Mouse (Mus musculus) spleen, postnatal 4 days (tissue): ENCODE results near the gene Inpp4a.

ENCODE experiments used
- DNase-seq, 2 experiments: peaks; one replicate each; pipeline ENCODE4 v3.0.0; 2022; ENCODE audit warnings: low spot score in 2 of 2

The Inpp4a gene

GRCm38 (mm10) chr1:37357173-37357572 lies 57.5 kb downstream of the Inpp4a start:
- DNase-seq: no peak

GRCm38 (mm10) chr1:37358621-37359020 lies 59.0 kb downstream of the Inpp4a start:
- no peak for DNase-seq

GRCm38 (mm10) chr1:37359395-37360092 lies 59.9 kb downstream of the Inpp4a start:
- no peak for DNase-seq

GRCm38 (mm10) chr1:37360781-37361180 lies 61.1 kb downstream of the Inpp4a start:
- no peak for DNase-seq

GRCm38 (mm10) chr1:37362721-37363120 lies 63.1 kb downstream of the Inpp4a start:
- no peak for DNase-seq

GRCm38 (mm10) chr1:37368125-37368524 lies 68.5 kb downstream of the Inpp4a start:
- no peak for DNase-seq

GRCm38 (mm10) chr1:37368768-37369385 lies 69.2 kb downstream of the Inpp4a start:
- no peak for DNase-seq

GRCm38 (mm10) chr1:37376177-37376576 lies 76.5 kb downstream of the Inpp4a start:
- DNase-seq: no peak

- no peak for DNase-seq
These were observed 77.1 kb downstream of the Inpp4a start for GRCm38 (mm10) chr1:37376751-37377150.

- DNase-seq: no peak
These were observed 78.4 kb downstream of the Inpp4a start for GRCm38 (mm10) chr1:37378095-37378494.

- DNase-seq: no peak
These were observed 79.9 kb downstream of the Inpp4a start for GRCm38 (mm10) chr1:37379536-37379935.

- DNase-seq: no peak
These were observed 81.2 kb downstream of the Inpp4a start for GRCm38 (mm10) chr1:37380913-37381312.

- DNase-seq: no peak
These were observed 84.6 kb downstream of the Inpp4a start for GRCm38 (mm10) chr1:37384304-37384703.

GRCm38 (mm10) chr1:37386448-37386971 lies 86.8 kb downstream of the Inpp4a start:
- no peak for DNase-seq

- no peak for DNase-seq
These were observed 93.5 kb downstream of the Inpp4a start for GRCm38 (mm10) chr1:37393174-37393573.

- no peak for DNase-seq
These were observed 96.8 kb downstream of the Inpp4a start for GRCm38 (mm10) chr1:37396481-37396880.

- no peak for DNase-seq
These were observed 99.3 kb downstream of the Inpp4a start for GRCm38 (mm10) chr1:37398961-37399360.

- no peak for DNase-seq
These were observed 100.1 kb downstream of the Inpp4a start for GRCm38 (mm10) chr1:37399734-37400133.

GRCm38 (mm10) chr1:37401687-37402086 lies 102.0 kb downstream of the Inpp4a start:
- DNase-seq: peak; percentile 46 to 76

GRCm38 (mm10) chr1:37405137-37405536 lies 105.5 kb downstream of the Inpp4a start:
- no peak for DNase-seq

- no peak for DNase-seq
These were observed 107.6 kb downstream of the Inpp4a start for GRCm38 (mm10) chr1:37407228-37407627.

- no peak for DNase-seq
These were observed 108.4 kb downstream of the Inpp4a start for GRCm38 (mm10) chr1:37408059-37408458.

- DNase-seq: no peak
These were observed 109.0 kb downstream of the Inpp4a start for GRCm38 (mm10) chr1:37408678-37409077.
